Mouse (Mus musculus) 416B (cell line): ENCODE results near the gene Pmf1.
A peak's percentile ranks its signal among the peaks of the same experiment; 100 is the strongest.

Experiments
- DNase-seq: peaks from one replicate; pipeline ENCODE4 v3.0.0; 2011; ENCODE audit warnings: low read depth

The Pmf1 gene

DNA sequence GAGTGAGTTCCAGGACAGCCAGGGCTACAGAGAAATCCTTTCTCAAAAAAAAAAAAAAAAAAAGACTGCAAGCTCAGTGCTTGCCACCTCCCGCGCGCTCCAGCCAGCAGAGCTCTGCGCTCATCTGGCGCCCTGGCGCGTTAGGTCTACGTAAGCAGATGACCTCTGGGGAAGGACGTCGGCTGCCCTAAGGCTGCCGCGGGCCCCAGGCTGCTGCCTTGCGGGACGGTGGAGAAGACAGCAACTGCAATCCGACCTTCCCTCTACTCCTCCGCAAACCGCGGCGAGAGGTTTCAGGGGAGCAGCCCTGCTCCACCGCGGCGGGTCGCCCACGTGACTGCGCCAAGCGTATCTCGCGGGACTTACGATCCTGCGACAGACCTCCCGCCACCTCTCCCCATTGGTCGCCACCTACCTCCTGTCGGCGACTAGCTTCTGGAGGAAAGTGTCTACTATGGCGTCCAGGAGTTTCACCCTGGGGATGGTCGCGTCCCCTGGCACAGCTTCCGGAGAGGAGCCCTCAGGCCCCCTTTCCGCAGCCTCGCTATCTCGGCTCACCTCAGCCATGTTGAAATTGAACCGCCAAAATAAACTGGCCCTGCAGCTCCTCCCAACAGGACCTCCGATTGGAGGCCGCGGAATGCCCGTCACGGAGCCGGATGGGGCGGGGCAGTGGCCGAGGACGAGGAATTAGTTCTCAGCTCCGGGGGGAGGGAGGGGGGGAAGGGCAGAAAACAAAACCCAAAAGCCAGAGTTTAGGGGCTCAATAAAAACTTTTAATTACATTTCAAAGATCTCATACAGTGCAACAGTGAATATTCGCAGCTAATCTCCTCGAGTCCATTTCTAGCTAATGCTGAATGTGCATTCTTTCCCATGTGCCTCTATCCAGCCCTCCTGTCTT, at the start of gene Pmf1:
Pmf1 (minus strand) TSS at position 591 of the 904 bp plus-strand sequence.
- DNase-seq: peak; percentile 97

DNA sequence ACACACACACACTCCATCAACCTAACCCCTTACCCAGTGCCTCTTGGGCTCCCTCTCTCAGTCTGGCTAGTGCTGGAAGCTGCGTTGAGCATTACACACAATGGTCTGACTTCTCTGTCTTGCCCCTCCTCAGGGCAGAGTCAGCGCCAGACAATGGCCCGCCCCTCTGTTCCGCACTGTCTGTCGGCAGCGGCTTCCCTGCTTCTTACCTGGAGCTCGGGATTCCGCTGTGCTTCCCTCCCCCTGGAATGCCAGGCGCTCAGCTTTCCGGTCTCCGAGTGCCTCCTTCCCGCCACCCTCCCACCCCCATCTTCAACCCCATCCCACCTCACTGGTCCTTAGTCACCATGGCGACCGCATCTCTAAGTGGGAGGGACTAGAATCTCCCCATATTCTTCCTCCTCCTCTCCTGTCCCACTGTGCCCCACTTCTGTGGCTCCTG, 48.7 kb upstream of the Pmf1 start:
- no peak for DNase-seq

DNA sequence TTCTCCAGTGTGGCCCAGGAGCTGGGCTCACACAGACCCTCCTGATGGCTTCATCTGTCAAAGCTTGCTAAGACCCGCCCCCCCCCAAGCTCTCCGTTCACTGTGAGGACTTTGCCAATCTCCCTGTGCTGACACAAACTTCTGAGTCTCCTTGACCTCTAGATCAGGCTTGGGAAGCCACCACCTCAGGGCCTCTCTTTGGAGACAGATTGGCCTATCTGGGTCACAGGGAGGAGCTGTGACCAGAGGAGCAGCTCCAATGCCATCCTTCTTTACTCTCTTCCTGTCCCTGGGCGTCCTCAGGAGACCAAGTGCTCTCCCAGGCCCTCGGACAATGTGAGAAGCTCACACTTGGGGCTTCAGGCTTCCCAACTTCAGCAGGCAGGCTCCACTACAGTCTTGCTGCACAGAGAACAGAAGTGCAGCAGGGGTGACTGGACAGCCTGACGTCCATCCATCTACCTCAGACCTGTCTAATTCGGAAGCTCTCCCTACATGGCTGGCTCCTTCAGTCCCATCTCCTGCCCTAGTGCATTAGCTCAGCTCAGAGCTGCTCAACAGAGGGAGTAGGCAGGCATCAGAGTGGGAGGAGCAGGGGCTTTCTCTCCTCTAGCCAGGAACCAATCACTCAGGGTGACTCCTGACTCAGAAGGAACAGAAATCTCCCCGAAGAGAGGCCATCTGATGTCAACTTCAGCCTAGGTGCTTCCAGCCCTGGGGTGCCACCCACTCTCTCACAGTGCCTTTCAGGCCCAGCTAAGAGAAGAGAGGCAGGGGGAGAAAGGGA, 46.8 kb upstream of the Pmf1 start:
- no peak for DNase-seq

DNA sequence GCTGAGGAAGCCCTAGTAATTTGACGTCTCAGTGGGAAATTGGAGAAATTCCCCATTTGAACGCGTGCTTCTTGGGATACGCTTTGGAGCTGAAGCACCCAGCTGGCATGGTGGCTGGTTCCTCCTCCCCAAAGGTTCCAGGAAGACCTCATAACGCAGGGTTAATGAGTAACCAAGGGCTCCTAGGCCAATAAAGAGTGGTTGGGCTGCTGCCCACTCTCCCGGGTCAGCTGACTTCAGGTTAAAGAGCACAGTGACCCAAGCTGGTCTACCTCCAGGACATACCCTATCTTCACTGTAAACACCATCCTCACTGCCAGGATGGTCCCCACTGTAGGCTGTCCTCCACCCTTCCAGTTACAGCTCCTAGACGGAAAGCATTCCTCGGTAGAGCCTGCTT, 46.2 kb upstream of the Pmf1 start:
- no peak for DNase-seq

DNA sequence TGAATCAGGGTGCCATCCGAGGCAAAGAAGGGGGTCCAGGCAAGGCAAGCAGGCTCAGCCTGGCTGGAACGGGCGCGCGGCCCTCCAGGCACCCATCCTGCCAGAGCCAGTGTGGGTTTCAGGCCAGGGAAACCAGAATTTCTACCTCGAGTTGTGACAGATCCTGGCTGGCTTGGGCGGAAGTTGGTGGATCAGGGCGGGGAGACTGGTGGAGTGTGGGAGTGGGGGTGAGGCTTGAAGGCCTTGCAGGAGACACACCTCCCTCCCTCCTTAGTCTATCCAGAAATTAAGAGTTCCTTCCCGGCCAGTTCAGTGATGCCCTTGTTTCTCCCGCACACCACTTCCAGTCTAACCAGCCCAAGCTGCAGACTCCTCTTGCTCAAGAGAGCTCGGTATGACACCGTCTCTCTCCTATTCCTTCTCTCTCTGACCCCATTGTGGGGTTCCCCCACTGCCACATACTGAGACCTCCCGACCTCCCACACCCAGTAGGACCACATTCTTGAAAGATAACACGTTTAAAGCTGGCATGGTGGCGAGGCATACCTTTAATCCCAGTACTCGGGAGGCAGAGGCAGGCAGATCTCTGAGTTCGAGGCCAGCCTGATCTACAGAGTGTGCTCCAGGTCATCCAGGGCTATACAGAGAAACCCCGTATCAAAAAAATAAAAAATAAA, 45.6 kb upstream of the Pmf1 start:
- no peak for DNase-seq

DNA sequence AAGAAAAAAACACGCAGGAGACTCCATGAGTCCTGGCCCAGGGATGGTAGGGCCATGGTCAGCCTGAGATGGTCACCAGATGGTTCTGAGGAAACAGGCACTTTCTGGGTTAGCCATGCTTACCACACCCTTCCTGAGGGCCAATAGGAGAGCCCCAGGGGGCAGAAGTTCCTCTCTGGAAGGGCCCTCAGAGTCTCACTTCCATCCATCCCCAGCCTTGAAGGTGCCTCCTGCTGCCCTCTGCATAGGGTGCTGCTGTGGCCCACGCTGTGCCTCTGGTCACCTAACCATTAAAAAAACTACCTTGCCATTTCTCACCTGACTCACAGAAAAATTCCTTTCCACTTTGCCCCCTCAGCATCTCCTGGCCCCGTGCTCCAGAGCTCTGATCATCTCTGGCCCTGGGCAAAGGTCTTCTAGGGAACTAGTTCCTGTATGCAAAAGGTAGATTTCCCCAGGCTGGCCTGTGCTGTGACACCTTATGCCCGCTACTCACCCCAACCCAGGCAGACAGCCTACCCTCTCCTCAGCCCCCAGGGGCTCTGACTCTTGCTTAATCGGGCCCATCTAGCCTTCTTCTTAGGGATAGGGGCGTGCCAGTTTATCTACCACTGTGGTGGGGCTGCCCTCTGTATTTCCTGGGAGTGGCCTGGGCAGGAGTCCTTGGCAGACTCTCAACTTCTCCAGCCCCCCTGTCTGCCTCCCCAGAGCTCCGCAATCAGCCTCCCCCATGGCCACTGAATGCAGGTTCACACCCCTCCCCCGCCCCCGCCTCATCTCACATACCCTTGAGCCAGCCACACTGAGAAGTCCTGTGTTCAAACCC, 44.8 kb upstream of the Pmf1 start:
- DNase-seq: peak; percentile 37

DNA sequence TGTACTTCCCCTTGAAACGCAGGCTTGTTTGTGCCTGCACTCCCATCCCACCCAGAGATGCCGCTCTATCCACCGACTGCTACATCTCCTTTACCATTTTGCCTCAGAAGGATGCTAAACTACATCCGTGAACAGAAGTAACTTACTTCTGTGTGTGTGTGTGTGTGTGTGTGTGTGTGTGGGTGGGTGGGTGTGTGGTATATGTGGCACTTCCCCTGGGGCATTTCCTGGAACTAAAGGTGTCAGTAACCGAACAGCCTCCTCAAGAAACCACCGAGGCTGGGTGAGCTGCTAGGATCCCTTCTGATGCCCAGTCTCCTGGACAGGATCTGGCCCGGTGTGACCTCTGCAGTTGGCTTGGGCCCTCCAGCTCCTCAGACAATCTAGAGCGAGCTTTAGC, 43.9 kb upstream of the Pmf1 start:
- DNase-seq: no peak

DNA sequence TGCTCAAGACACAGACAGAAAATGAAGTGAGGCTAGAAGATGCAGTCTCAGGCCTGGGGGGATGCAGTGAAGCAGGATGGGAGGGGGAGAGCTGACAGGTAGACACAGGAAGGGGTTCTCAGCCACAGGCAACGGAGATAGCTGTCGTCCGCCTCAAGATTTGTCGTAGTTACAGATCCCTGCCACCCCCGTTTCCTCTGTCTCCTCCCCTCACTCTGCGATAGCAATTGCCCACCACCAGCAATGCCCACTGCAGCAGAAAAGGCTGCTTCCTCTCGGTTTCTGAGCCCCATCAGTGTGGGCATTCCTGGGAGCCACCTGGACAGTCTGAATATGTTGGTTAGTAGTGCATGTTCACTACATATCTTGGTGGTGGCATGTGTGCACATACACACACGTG, 43.2 kb upstream of the Pmf1 start:
- no peak for DNase-seq

DNA sequence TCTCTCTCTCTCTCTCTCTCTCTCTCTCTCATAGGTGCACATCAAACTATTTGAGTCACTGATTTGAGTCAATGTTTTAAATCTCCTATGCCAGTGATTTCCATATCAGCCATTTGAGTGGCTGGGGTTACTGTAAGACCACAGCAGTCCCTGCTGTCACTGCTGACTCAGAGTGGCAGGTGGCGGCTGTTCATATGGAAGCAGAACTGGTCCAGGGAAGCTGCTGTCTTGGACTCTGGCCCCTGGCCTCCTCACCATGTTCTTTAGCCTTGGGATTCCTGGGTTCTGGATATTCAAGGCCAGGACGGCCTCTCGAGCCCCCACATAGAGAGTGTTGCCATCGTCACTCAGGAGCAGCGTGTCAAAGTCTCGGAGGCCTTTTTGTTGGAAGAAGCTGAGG, 42.6 kb upstream of the Pmf1 start:
- peak; percentile 43 for DNase-seq

DNA sequence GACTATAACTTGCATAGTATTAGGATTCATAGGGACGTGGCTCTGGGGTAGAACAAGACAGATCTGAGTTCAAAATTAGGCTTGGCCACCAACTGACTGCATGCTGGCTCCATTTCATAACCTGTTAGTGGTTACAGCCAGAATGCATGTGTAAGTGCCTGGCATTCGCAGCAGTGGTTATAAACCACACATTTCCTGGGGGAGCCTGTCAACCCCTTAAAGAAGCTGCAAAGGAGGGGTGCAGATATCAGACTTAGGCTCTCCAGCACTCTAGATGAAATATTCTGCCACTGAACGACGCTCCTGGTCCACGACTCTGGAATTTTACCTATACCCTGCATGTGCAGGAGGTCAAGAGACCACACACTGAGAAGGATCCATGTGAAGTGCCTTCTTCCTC, 42.1 kb upstream of the Pmf1 start:
- DNase-seq: peak; percentile 39

DNA sequence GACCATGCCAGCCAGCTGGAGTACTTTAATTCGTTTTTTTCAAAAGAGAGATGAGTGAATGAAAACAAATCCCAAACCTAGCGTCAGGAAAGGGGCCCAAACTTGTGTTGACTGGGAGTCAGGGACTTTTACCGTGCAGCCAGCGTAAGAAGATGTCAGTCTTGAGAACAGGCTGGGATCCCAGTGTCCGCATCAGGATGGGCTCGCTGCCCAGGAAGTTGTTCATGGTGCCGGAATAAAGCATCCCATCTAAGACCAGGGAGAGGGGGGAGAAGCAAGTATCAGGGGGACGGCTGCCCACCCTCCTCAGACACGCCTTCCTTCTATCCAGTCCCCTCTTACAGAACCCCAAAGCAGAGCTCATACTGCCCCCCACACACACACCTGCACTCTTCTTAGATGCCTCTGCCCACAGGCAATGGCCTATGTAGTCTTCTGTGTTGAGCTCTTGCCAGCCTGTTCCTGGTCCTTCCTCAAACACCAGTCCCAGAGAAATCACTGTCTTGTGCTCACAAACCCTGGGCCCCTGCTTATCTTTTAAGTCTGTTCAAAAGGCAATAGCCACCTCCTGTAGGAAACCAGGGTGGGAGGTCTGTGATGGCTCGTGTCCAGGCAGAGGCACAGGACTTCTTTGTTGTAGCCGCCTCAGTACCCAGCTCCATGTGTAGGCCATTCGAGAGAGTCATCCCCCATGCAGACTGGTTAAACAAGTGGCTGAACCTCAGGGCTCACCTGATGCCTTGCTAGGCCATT, 40.4 kb upstream of the Pmf1 start:
- DNase-seq: no peak

DNA sequence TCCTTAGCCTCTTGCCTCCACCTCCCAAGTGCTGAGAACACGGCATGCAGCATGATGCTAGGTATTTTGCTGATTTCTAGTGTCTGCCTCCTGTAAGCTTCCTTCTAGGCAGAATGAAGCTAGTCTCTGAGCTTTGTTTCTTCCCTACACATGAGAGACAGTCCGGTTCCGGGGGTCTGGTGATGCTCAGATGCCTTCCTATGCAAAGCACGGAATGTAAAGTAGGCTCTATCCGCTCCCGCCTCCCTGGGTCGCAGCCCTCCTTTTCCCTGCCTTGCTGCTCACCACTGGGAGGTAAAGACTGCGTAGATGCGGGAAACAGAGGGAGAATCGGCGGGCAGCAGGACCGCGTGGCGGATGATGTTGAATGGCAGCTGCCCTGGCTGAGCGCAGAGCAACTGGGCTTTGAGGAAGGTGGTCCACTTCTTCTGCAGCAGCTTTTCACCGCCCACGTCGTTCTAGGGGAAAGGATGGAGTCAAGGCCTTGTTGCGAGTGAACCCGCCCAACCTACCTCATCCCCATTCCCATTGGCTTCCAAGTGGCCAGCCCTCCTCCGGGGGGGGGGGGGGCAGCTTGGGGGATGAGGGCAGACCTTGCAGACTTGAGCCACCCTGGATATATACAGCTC, 39.4 kb upstream of the Pmf1 start:
- DNase-seq: no peak

DNA sequence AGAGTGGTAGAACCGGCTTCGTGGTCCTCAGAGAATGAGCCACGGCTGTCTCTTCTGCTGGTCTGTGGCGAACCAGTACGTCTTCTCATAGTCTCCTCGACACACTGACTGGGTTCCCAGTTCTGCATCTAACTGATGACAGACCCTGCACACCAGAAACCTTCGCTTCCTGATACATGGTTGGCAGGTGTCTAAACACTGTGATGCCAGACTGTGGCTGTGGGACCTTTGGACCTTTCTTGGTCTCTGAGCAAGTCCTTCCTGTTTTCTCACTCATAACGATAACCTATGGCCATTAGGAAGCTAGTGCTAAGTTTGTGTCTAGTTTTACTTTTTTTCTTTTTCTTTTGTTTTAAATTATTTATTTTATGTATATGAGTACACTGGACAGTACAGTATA, 38.3 kb upstream of the Pmf1 start:
- DNase-seq: no peak

DNA sequence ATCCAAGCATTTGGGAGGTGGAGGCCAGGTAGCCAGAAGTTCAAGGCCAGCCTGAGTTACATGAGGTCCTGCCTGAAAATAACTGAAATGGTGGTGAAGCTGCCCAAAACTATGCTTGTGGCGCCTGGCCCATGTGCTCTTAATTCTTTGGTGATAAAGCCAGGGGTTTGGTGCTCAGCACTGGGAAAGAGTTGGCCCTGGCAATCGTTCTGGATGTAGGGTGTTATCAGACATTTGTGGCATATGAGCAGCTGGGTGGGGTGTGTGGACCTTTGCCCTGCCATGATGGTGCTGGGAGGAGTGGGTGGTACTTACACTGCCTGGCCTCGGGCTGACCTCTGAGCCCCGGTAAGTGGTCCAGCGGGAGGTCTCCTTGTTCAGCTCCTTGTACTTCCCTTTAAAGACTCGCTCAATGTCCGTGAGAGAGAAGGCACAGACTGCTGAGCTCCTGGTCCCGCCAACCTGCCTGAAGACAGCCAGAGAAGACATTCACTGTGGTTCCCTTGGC, 37.6 kb upstream of the Pmf1 start:
- no peak for DNase-seq

DNA sequence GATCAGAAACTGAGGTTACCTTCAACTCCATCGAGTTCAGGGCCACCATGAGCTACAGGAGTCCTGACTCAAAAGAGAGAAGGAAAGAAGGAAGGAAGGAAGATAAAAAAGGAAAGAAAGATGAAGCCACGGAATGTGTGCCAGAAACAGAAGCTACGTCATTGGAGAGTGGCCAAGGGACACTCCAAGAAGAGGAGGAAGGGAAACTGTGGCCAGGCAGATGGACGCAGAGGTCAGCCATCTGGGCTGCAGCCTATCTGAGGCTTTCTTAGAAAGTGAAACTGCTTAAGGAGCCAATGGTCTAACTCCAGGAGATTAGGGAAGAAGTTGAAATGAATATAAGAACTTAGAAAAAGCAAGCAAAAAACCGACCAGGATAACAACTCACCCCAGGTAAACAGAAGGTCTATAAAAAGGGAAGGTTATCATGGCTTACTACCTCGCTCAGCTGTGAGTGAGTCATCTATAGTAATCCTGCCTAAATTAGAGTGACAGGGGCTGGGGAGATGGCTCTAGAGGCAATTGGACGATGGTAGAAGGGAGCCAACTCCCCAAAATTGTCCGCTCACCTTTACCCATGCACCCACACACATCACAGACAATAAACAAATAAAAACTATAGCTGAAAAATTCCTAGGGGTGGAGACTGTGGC, 36.5 kb upstream of the Pmf1 start:
- peak; percentile 70 for DNase-seq

DNA sequence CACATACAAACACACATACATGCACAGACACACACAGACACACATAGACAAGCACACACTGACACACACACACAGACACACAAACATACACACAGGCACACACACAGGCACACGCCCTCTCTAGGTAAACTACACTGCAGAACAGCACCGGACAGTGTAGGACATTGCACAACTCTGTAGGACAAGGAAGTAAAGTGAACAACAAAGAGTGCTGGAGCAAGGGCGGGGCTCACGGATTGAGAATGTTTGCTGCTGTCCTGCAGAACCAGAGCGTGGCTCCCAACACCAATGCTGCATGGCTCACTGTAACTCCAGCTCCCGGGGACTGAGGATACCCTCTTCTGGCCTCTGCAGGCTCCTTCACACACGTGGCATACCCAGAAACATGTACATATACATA, 32.8 kb upstream of the Pmf1 start:
- peak; percentile 74 for DNase-seq

DNA sequence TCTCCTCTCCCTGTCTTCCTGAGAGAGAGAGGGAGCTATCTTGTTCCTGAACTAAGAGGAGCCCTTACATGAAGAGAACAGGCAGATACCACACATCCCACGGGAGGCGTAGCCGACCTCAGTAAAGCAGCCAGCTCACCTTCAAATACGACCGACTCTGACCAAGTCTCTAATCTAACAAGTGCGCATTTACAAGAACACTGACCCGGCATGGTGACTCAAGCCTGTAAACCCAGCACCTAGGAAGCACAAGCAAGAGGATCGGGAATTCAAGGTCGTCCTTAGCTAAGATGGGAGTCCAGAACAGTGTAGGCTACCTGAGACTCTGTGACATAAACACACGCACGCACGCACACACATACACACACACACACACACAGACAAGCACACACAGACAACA, 32.4 kb upstream of the Pmf1 start:
- no peak for DNase-seq

DNA sequence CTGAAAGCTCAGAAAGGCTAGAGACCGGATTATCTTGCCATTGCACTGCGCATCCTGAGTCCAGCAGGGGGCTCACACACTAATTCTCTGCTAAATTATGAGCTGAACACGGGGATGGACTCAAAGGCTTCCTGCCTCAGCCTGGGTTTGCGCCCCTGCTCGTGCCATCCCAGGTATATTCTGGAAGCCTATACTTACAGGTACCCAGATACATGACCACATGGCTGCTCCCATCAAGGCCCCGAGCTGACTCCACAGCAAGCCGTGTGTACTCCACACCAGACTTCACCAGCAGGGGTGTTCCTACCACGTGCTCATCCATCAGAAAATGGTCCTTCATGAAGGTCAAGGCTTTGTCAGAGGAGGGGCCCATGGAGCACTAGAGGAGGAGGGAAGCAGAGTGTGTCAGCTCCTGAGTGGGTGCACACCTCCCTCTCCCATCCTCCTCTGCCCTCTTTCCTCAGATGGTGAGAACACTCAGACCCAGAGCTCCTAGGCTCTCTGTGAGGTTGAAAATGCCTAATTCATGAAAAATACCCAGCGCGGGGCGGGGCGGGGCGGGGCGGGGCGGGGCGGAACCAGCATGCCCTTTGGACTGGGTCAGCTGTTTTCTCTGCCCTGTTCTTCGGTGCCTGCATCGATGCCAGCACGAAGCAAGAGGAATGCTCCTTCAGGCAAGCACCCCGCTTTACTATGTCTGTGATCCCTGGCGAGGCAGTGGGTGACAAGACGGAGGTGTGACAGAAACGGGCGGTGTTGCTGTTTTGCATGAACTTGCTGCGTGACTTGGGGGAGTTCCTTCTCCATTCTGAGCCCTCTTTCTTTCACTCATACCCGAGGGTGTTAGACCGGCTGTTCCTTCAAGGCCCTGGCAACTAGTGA, 30.6 kb upstream of the Pmf1 start:
- DNase-seq: peak; percentile 71

DNA sequence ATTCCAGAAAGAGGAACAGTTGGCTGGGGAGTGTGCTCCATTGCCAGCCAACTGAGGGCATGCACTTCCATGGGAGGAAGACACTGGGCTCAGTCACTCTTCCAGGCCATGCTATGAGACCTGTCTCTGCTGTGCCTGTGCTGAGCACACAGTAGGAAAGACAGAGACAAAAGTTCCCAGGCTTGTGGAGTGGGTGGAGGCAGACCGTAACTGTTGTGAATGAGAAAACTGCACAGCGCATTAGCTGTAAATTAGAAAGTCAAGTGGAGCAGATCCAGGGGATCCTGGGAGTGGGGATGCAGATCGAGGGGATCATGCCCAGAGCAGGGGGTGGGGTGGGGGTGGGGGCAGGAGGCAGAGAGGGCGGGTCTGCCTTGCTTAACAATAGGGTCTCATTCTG, 29.5 kb upstream of the Pmf1 start:
- no peak for DNase-seq
